Mouse (Mus musculus): ENCODE data around the gene Lrp1. TPM values are rescaled to one million over a fixed set of nuclear protein-coding genes. Genes with fewer than 3 reads are reported as not detected.
A peak's percentile ranks its signal among the peaks of the same experiment; 100 is the strongest.

The Lrp1 gene
- polyA plus RNA-seq, 1 experiment from 2014 or later = 37.9 TPM

DNA sequence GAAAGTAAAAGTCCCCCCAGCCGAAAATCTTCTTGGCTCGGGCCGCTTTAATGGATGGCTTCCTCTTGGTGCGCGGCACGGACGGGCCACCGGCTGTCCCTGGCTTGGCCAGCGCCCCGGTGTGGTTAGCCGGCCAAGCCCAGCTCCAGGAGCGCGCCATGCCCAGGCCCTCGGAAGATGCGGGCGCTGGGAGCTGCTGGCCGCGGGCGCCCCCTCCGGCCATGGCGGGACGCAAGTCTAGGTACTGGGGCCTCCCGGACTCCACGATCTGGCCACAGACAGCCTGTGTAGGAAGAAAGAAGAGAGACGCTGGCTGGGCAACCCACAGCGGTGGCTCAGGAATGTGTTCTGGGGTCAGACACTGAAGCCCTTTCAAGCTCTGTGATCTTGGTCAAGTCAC, 94.3 kb downstream of the Lrp1 start:
- H3K27ac ChIP-seq (replicated peaks) = no peak overlapping the region
- no peaks in the 10 kb centered on the region for H3K9me3 ChIP-seq
- H3K9ac ChIP-seq = peak overlapping the region; percentile 37
- peaks cover 24% of the 10 kb centered on the region for H3K4me1 ChIP-seq
- H3K4me2 ChIP-seq = peak overlapping the region; percentile 67
- no peaks in the 10 kb centered on the region for H3K36me3 ChIP-seq
- WGBS = under 1% methylated on average over 26 of the region's 26 CpGs
- peaks cover 90% of the 10 kb centered on the region for H3K27me3 ChIP-seq (replicated peaks)
- H3K4me3 ChIP-seq = peak overlapping the region; percentile 44
- no peak for ATAC-seq (ENCODE audit: extremely low read depth, insufficient number of reproducible peaks, low FRiP score, low TSS enrichment)

DNA sequence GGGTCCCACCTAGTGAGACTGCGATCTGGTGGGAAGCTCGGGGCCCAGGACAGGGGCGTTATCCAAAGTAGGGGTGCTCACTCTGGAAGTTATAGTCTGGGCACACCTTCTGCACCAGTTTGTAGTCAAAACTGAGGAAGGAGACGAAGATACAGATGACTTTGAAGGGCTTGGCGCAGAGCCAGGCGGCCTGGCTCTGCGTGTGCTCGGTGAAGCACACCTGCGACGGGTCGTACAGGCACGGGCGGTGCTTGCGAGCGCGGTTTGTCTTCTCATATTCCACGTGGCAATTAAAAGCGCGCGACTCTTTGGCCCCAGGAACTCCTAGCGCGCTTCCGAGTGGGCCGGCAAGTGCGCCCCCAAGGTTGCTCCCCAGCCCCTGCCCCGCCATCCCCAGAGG, 94.9 kb downstream of the Lrp1 start:
- no peak for ATAC-seq (ENCODE audit: extremely low read depth, insufficient number of reproducible peaks, low FRiP score, low TSS enrichment)
- no peaks in the 10 kb centered on the region for H3K36me3 ChIP-seq
- peak overlapping the region; percentile 67 for H3K4me2 ChIP-seq
- H3K9ac ChIP-seq = peak overlapping the region; percentile 37
- no peaks in the 10 kb centered on the region for H3K9me3 ChIP-seq
- H3K4me1 ChIP-seq = peaks cover 29% of the 10 kb centered on the region
- H3K27ac ChIP-seq (replicated peaks) = no peak overlapping the region
- peaks cover 84% of the 10 kb centered on the region for H3K27me3 ChIP-seq (replicated peaks)
- peak overlapping the region; percentile 44 for H3K4me3 ChIP-seq
- WGBS = 2% methylated on average over 26 of the region's 26 CpGs

DNA sequence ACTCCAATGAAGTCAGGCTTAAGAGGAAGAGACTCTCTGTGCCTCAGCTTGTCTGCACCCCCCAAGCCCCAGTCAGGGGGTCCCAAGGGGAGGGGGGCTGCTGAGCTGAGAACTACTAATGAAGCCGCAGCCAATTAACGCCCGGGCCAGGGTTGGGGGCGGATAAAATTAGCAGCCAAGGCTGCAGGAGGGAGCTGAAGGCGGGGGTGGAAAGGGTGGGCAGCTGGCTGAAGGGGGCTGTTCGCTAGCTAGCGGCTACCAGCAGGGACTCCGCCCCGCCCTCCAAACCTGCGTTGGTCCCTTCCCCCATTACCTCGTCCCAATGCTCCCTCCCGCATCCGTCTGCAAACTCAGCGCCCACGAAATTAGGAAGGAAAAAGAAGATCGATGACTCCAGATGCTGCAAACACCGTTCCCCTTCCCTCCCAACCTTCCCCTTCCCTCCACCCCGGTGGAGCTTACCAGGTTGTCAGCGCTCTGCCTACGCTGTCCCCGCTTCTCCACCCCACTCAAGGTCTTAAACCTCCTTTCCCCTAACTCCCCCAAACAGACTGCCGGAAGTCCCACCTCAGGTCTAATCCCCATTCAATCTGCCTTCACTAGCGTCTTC, 96.2 kb downstream of the Lrp1 start:
- Histone ChIP-seq H3K9ac (no peak overlapping the region; the same call in 1 of the 2 replicates), H3K9me3 (no peaks in the 10 kb centered on the region), H3K4me1 (peaks cover 32% of the 10 kb centered on the region), H3K36me3 (peaks cover 10% of the 10 kb centered on the region), H3K27me3 (replicated peaks) (peaks cover 71% of the 10 kb centered on the region), H3K27ac (replicated peaks) (no peak overlapping the region), H3K4me2 (no peak overlapping the region), H3K4me3 (peak overlapping the region; percentile 9; the same call in 1 of the 2 replicates)
- 3% methylated on average over 19 of the region's 23 CpGs for WGBS
- no peak for ATAC-seq (ENCODE audit: extremely low read depth, insufficient number of reproducible peaks, low FRiP score, low TSS enrichment)

GRCm38 (mm10) chr10:127522088-127522581, 98.8 kb downstream of the Lrp1 start, which contains the start of gene Shmt2:
Gene Shmt2, minus strand, starts transcription at chr10:127522444.
- peaks cover 34% of the 10 kb centered on the region for H3K4me1 ChIP-seq
- under 1% methylated on average over 21 of the region's 21 CpGs for WGBS
- peaks cover 36% of the 10 kb centered on the region for H3K36me3 ChIP-seq
- no peaks in the 10 kb centered on the region for H3K9me3 ChIP-seq
- 0 out of 2 replicates have a peak within 1 kb of the TSS, but pooled peaks have one; percentile 17 for H3K27ac ChIP-seq (replicated peaks)
- peak; percentile 61; the same call in 1 of the 2 replicates for ATAC-seq (ENCODE audit: extremely low read depth, insufficient number of reproducible peaks, low FRiP score, low TSS enrichment)
- H3K4me2 ChIP-seq = peak within 1 kb of the TSS; percentile 87
- peak within 1 kb of the TSS; percentile 72 for H3K4me3 ChIP-seq
- H3K9ac ChIP-seq = peak within 1 kb of the TSS; percentile 85
- peaks cover 58% of the 10 kb centered on the region for H3K27me3 ChIP-seq (replicated peaks)

GRCm38 (mm10) chr10:127521611-127522080, 99.3 kb downstream of the Lrp1 start:
- Histone ChIP-seq H3K9me3 (no peaks in the 10 kb centered on the region), H3K9ac (peak overlapping the region; percentile 85), H3K4me1 (peaks cover 36% of the 10 kb centered on the region), H3K4me2 (peak overlapping the region; percentile 87), H3K27me3 (replicated peaks) (peaks cover 56% of the 10 kb centered on the region), H3K27ac (replicated peaks) (no peak overlapping the region), H3K4me3 (peak overlapping the region; percentile 72), H3K36me3 (peaks cover 37% of the 10 kb centered on the region)
- WGBS = 8% methylated on average over 12 of the region's 12 CpGs
- ATAC-seq (ENCODE audit: extremely low read depth, insufficient number of reproducible peaks, low FRiP score, low TSS enrichment) = no peak

DNA sequence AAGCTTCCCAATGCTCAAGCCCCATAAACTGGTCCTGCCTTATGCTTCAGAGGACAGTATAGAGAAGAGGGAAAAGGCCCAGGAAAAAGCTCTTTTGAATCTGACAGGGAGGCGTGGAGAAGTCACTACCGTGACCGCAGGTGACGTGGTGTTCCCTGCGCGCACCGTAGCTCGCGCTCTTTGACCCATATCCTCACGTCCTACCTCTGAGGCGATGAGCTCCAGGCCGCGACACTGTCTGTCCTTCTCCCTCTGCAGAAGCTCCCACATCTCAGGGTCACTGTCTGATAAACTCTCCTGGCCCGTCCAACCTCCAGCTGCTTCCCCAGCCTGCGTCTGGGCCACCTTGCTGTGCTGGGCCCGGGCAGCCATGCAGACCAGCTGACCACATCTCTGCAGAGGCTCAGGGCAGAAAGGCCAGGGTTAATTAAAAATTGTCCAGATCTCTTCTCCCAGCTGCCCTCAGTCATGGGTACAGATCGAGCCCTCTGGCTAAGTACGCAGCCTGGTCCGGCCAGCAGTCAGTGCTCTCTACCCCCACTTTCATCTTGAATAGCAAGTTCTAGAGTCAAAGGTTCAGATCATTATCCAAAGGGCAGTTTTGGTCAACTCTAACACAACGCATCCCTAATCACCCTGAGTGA, 100.1 kb downstream of the Lrp1 start:
- H3K4me1 ChIP-seq = peaks cover 38% of the 10 kb centered on the region
- H3K27me3 ChIP-seq (replicated peaks) = peaks cover 54% of the 10 kb centered on the region
- peak overlapping the region; percentile 72 for H3K4me3 ChIP-seq
- no peaks in the 10 kb centered on the region for H3K9me3 ChIP-seq
- H3K27ac ChIP-seq (replicated peaks) = no peak overlapping the region
- H3K4me2 ChIP-seq = peak overlapping the region; percentile 87
- H3K36me3 ChIP-seq = peaks cover 37% of the 10 kb centered on the region
- peak overlapping the region; percentile 85 for H3K9ac ChIP-seq
- 76% methylated on average over 20 of the region's 20 CpGs for WGBS
- no peak for ATAC-seq (ENCODE audit: extremely low read depth, insufficient number of reproducible peaks, low FRiP score, low TSS enrichment)

- WGBS = 88% methylated on average over 37 of the region's 37 CpGs
Observed at GRCm38 (mm10) chr10:127519903-127520713, 100.8 kb downstream of the Lrp1 start.

GRCm38 (mm10) chr10:127519041-127519701, 101.8 kb downstream of the Lrp1 start:
- Histone ChIP-seq H3K27ac (replicated peaks) (no peak overlapping the region), H3K9me3 (no peaks in the 10 kb centered on the region), H3K27me3 (replicated peaks) (peaks cover 54% of the 10 kb centered on the region), H3K9ac (no peak overlapping the region), H3K36me3 (peaks cover 37% of the 10 kb centered on the region), H3K4me1 (peaks cover 50% of the 10 kb centered on the region), H3K4me2 (no peak overlapping the region), H3K4me3 (no peak overlapping the region)
- no peak for ATAC-seq (ENCODE audit: extremely low read depth, insufficient number of reproducible peaks, low FRiP score, low TSS enrichment)
- WGBS = 88% methylated on average over 26 of the region's 26 CpGs

More at GRCm38 (mm10) chr10:127519903-127520713, 100.8 kb downstream of the Lrp1 start:
- Histone ChIP-seq H3K9me3 (no peaks in the 10 kb centered on the region), H3K4me3 (no peak overlapping the region), H3K27me3 (replicated peaks) (peaks cover 54% of the 10 kb centered on the region), H3K9ac (no peak overlapping the region), H3K27ac (replicated peaks) (no peak overlapping the region), H3K36me3 (peaks cover 37% of the 10 kb centered on the region), H3K4me1 (peaks cover 45% of the 10 kb centered on the region), H3K4me2 (peak overlapping the region; percentile 87; the same call in 1 of the 2 replicates)
- ATAC-seq (ENCODE audit: extremely low read depth, insufficient number of reproducible peaks, low FRiP score, low TSS enrichment) = no peak

GRCm38 (mm10) chr10:127517941-127518340, 103.0 kb downstream of the Lrp1 start:
- Histone ChIP-seq H3K4me2 (no peak overlapping the region), H3K4me1 (peaks cover 63% of the 10 kb centered on the region), H3K27me3 (replicated peaks) (peaks cover 56% of the 10 kb centered on the region), H3K27ac (replicated peaks) (no peak overlapping the region), H3K36me3 (peaks cover 37% of the 10 kb centered on the region), H3K9me3 (no peaks in the 10 kb centered on the region), H3K9ac (no peak overlapping the region), H3K4me3 (no peak overlapping the region)
- 89% methylated on average over 22 of the region's 22 CpGs for WGBS
- ATAC-seq (ENCODE audit: extremely low read depth, insufficient number of reproducible peaks, low FRiP score, low TSS enrichment) = no peak

GRCm38 (mm10) chr10:127516576-127517260, 104.2 kb downstream of the Lrp1 start:
- peaks cover 62% of the 10 kb centered on the region for H3K27me3 ChIP-seq (replicated peaks)

More at GRCm38 (mm10) chr10:127516576-127517260, 104.2 kb downstream of the Lrp1 start:
- Histone ChIP-seq H3K4me2 (peak overlapping the region; percentile 57), H3K4me3 (peak overlapping the region; percentile 29), H3K4me1 (peaks cover 70% of the 10 kb centered on the region), H3K9ac (peak overlapping the region; percentile 77), H3K27ac (replicated peaks) (peak overlapping the region; percentile 42; the same call in 1 of the 2 replicates), H3K9me3 (no peaks in the 10 kb centered on the region), H3K36me3 (peaks cover 37% of the 10 kb centered on the region)
- ATAC-seq (ENCODE audit: extremely low read depth, insufficient number of reproducible peaks, low FRiP score, low TSS enrichment) = no peak; the same call in 1 of the 2 replicates
- WGBS = 12% methylated on average over 30 of the region's 30 CpGs
